Mouse (Mus musculus) limb, embryonic 15.5 days (tissue): ENCODE data around the gene Kidins220. TPM values are rescaled to one million over a fixed set of nuclear protein-coding genes. Genes with fewer than 3 reads are reported as not detected.

Source experiments
- ATAC-seq: fragments of 200-750 bp; cut with Nextera tagmentation; 2 replicates; pipeline ENCODE4 v1.8.0; 2017; ENCODE audit warnings: low read depth, moderate TSS enrichment; ENCODE audit not compliant: insufficient number of reproducible peaks, low FRiP score, low TSS enrichment
- H3K27ac ChIP-seq: fragments of 300-500 bp; sonication (generic); 2 replicates; pipeline ENCODE4 v1.5.1; 2015; ENCODE audit warnings: moderate library complexity, mild to moderate bottlenecking, inconsistent platforms
- H3K27me3 ChIP-seq: fragments of 300-500 bp; sonication (generic); 2 replicates; pipeline ENCODE4 v1.6.1; 2015; ENCODE audit warnings: inconsistent platforms
- H3K36me3 ChIP-seq: fragments of 300-500 bp; sonication (generic); 2 replicates; pipeline ENCODE4 v1.6.1; 2015; ENCODE audit warnings: inconsistent platforms
- H3K4me1 ChIP-seq: fragments of 300-500 bp; sonication (generic); 2 replicates; pipeline ENCODE4 v1.6.1; 2015; ENCODE audit warnings: inconsistent platforms
- H3K4me2 ChIP-seq: fragments of 300-500 bp; sonication (generic); 2 replicates; pipeline ENCODE4 v1.6.1; 2015; ENCODE audit warnings: mild to moderate bottlenecking, inconsistent platforms
- H3K4me3 ChIP-seq: fragments of 300-500 bp; sonication (generic); 2 replicates; pipeline ENCODE4 v1.5.1; 2015; ENCODE audit warnings: mild to moderate bottlenecking, inconsistent platforms
- H3K9ac ChIP-seq: fragments of 300-500 bp; sonication (generic); 2 replicates; pipeline ENCODE4 v1.6.1; 2015; ENCODE audit warnings: inconsistent platforms
- H3K9me3 ChIP-seq: fragments of 300-500 bp; sonication (generic); 2 replicates; pipeline ENCODE4 v1.6.1; 2016; ENCODE audit warnings: inconsistent platforms
- WGBS: fragments of 180-500 bp; shearing (Covaris S2); methylation state at CpG from one replicate; pipeline ENCODE4 v1.1.7; 2015; 5-methylcytosine and 5-hydroxymethylcytosine counted together
- polyA plus RNA-seq: library from polyadenylated mRNA; unstranded; fragments of >200 nt; fragmentation: Nextera tagmentation; extraction: Ambion mirVana; gene quantifications from 2 replicates; pipeline ENCODE4 v1.2.1, GENCODE M21; 2015

The Kidins220 gene
- polyA plus RNA-seq, 1 experiment from 2014 or later, result 24.4 TPM

GRCm38 (mm10) chr12:24943427-24943826 is 31.3 kb upstream of the Kidins220 start:
- ATAC-seq, result no peak
- H3K36me3 ChIP-seq, result peaks cover 48% of the 10 kb centered on the region
- WGBS, result 75% methylated on average over 4 of the region's 4 CpGs
- H3K4me2 ChIP-seq, result no peak overlapping the region
- H3K4me1 ChIP-seq, result no peaks in the 10 kb centered on the region
- H3K27me3 ChIP-seq, result no peaks in the 10 kb centered on the region
- H3K9me3 ChIP-seq, result no peaks in the 10 kb centered on the region
- H3K27ac ChIP-seq, result no peak overlapping the region
- no peak overlapping the region for H3K9ac ChIP-seq
- no peak overlapping the region for H3K4me3 ChIP-seq

- Histone ChIP-seq H3K4me1 (no peaks in the 10 kb centered on the region), H3K9me3 (no peaks in the 10 kb centered on the region), H3K27ac (no peak overlapping the region), H3K4me3 (no peak overlapping the region), H3K9ac (no peak overlapping the region), H3K27me3 (no peaks in the 10 kb centered on the region), H3K36me3 (peaks cover 42% of the 10 kb centered on the region), H3K4me2 (no peak overlapping the region)
- ATAC-seq, result no peak
- 90% methylated on average over 7 of the region's 7 CpGs for WGBS
These were observed 30.1 kb upstream of the Kidins220 start for GRCm38 (mm10) chr12:24944597-24944996.

DNA sequence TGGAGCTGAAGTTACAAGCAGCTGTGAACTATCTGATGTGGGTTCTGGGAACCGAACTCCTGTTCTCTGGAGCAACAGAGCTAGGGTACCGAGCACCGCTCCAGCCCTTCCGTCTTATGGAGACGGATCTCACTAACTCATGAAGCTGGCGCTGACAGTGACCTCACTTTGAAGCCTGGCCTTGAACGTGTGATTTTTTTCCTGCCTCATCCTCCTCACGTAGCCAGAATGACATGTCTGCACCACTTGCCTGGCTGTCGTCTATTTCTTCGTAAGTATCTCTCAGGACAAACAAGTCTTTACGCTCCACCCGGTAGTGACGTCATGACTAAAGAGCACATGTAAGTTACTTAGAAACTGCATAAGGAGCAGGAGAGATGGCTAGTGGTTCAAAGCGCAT is 27.7 kb upstream of the Kidins220 start:
- 89% methylated on average over 14 of the region's 14 CpGs for WGBS

GRCm38 (mm10) chr12:24948344-24948743 is 26.4 kb upstream of the Kidins220 start:
- Histone ChIP-seq H3K9ac (no peak overlapping the region), H3K4me2 (no peak overlapping the region), H3K27me3 (no peaks in the 10 kb centered on the region), H3K4me3 (no peak overlapping the region), H3K27ac (no peak overlapping the region), H3K4me1 (peaks cover 6% of the 10 kb centered on the region), H3K36me3 (peaks cover 35% of the 10 kb centered on the region), H3K9me3 (no peaks in the 10 kb centered on the region)
- 51% methylated on average over 3 of the region's 3 CpGs for WGBS
- ATAC-seq, result no peak

More for the DNA sequence above, 27.7 kb upstream of the Kidins220 start:
- Histone ChIP-seq H3K36me3 (peaks cover 37% of the 10 kb centered on the region), H3K27ac (no peak overlapping the region), H3K9me3 (no peaks in the 10 kb centered on the region), H3K4me1 (peaks cover 2% of the 10 kb centered on the region; the same call in 1 of the 2 replicates), H3K4me3 (no peak overlapping the region), H3K27me3 (no peaks in the 10 kb centered on the region), H3K9ac (no peak overlapping the region), H3K4me2 (no peak overlapping the region)
- ATAC-seq, result no peak

DNA sequence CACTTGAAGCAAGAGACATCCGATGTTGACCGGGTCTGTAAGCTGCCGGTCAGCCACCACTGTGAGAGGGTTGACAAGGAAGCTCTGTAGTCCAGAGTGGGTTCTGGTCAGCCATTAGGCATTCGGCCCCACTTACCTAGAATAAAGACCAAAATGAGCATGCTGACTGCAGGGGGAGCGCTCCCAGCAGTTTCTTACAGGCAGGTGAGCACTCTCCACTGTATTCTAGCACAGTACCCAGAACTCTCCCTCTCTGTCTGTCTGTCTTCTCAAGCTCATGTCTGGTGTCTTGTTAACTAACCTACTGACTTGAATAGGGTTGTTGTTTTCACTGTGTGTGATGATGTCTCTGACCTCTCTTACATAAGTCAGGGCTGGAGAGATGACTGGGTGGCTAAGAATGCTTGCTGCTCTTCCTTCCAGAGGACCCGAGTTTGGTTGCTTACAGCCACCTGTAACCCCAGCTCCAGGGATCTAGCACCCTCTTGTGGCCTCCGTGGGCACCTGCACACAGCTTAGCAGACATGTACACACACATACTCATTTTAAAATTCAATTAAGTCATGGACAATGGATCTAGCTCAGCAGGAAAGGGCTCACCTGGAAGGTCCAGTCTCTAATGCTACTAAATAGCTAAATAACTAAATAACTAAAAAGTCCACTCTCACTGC is 24.2 kb upstream of the Kidins220 start:
- Histone ChIP-seq H3K27me3 (no peaks in the 10 kb centered on the region), H3K4me1 (peaks cover 6% of the 10 kb centered on the region), H3K4me2 (no peak overlapping the region), H3K36me3 (peaks cover 50% of the 10 kb centered on the region), H3K9ac (no peak overlapping the region), H3K4me3 (no peak overlapping the region), H3K9me3 (no peaks in the 10 kb centered on the region), H3K27ac (no peak overlapping the region)
- ATAC-seq, result no peak
- 71% methylated on average over 7 of the region's 7 CpGs for WGBS

GRCm38 (mm10) chr12:24952147-24952546 is 22.6 kb upstream of the Kidins220 start:
- no peaks in the 10 kb centered on the region for H3K9me3 ChIP-seq
- peak; percentile 23; the same call in 1 of the 2 replicates for ATAC-seq
- H3K4me3 ChIP-seq, result no peak overlapping the region
- peaks cover 41% of the 10 kb centered on the region for H3K36me3 ChIP-seq
- no peak overlapping the region for H3K9ac ChIP-seq
- H3K4me2 ChIP-seq, result no peak overlapping the region
- no peak overlapping the region for H3K27ac ChIP-seq
- H3K27me3 ChIP-seq, result no peaks in the 10 kb centered on the region
- peaks cover 6% of the 10 kb centered on the region for H3K4me1 ChIP-seq
- WGBS, result 39% methylated on average over 6 of the region's 6 CpGs

- 78% methylated on average over 9 of the region's 9 CpGs for WGBS
- peaks cover 6% of the 10 kb centered on the region for H3K4me1 ChIP-seq
- no peaks in the 10 kb centered on the region for H3K9me3 ChIP-seq
- H3K4me3 ChIP-seq, result no peak overlapping the region
- ATAC-seq, result no peak
- H3K36me3 ChIP-seq, result peaks cover 45% of the 10 kb centered on the region
- H3K4me2 ChIP-seq, result no peak overlapping the region
- no peak overlapping the region for H3K27ac ChIP-seq
- H3K9ac ChIP-seq, result no peak overlapping the region
- no peaks in the 10 kb centered on the region for H3K27me3 ChIP-seq
These were observed 19.6 kb upstream of the Kidins220 start for GRCm38 (mm10) chr12:24955137-24955536.

DNA sequence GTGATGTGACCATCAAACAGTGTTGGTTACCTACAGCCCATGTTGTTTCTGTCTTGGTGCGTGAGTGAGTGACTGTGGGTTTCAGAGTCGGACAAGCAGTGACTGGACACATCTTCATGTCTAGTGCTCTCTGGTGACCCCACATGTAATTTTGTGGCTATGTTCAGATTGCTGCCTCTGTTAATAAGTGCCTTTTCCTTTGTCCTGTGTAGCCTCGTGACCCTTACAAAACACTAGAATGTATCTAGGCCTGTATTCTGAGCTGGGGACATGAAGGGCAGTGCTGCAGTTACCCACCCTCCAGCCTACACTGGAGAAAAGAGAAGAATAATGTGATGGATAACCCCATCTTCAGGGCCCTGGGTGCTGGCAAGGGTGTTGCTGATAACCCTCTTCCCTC is 16.2 kb upstream of the Kidins220 start:
- Histone ChIP-seq H3K4me1 (0 out of 2 replicates have a peak, but pooled peaks cover 4% of the 10 kb centered on the region), H3K9ac (no peak overlapping the region), H3K27me3 (no peaks in the 10 kb centered on the region), H3K4me2 (no peak overlapping the region), H3K36me3 (peaks cover 23% of the 10 kb centered on the region), H3K4me3 (no peak overlapping the region), H3K9me3 (no peaks in the 10 kb centered on the region), H3K27ac (no peak overlapping the region)
- ATAC-seq, result no peak
- 91% methylated on average over 3 of the region's 3 CpGs for WGBS

DNA sequence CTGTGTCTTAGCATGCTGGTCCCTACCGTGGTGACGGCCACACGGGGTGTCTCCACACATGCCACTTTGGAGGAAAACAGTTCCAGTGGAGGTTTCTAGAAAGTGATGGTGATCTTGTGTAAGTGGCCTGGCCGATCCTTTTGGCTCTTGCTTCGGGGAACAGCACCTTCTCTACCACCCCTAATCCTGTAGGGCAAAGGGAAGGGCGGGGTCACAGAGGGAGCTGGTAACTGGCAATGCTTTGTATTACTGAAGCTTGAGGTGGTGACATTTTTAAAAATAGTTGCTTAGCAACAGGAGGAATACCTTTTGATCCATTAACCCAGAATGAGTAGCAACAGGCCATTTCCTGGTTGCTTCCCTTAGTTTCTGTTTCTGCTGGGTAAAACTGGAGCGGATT is 12.9 kb upstream of the Kidins220 start:
- no peak overlapping the region for H3K9ac ChIP-seq
- no peak overlapping the region for H3K27ac ChIP-seq
- peaks cover 6% of the 10 kb centered on the region; the same call in 1 of the 2 replicates for H3K36me3 ChIP-seq
- WGBS, result 72% methylated on average over 7 of the region's 7 CpGs
- H3K27me3 ChIP-seq, result no peaks in the 10 kb centered on the region
- no peak overlapping the region for H3K4me2 ChIP-seq
- H3K9me3 ChIP-seq, result no peaks in the 10 kb centered on the region
- no peak overlapping the region for H3K4me3 ChIP-seq
- 0 out of 2 replicates have a peak, but pooled peaks cover 4% of the 10 kb centered on the region for H3K4me1 ChIP-seq
- no peak for ATAC-seq

DNA sequence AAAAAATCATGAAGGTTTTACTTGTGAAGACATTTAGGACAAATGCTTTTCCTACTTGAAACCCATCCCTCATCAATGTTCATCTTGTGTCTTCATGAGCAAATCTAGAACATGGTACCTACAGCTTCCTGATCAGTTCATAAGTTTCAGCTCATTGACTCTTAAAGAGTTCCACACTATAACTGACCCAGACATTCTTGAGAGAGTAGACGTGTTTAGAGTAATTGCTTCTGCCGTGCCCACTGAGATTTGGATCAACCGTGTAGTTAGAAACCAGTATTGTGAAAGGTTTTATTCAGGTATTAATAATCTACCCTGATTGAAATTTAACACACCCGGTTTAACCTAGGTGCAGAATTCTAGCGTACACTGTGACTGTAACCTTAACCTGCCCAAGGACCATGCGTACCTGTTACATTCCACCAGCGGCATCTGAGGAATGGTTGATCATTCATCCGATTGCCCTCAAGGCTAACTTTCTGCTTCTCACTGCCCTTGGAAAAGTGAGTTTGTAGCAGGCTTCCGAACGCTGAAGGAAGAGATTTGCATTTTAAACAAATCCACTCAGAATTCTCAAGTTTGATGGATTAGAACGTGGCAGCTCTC is 12.3 kb upstream of the Kidins220 start:
- Histone ChIP-seq H3K9me3 (no peaks in the 10 kb centered on the region), H3K36me3 (peaks cover 6% of the 10 kb centered on the region; the same call in 1 of the 2 replicates), H3K4me2 (no peak overlapping the region), H3K4me1 (0 out of 2 replicates have a peak, but pooled peaks cover 4% of the 10 kb centered on the region), H3K27me3 (no peaks in the 10 kb centered on the region), H3K27ac (no peak overlapping the region), H3K4me3 (no peak overlapping the region), H3K9ac (no peak overlapping the region)
- no peak for ATAC-seq
- WGBS, result 62% methylated on average over 11 of the region's 11 CpGs

DNA sequence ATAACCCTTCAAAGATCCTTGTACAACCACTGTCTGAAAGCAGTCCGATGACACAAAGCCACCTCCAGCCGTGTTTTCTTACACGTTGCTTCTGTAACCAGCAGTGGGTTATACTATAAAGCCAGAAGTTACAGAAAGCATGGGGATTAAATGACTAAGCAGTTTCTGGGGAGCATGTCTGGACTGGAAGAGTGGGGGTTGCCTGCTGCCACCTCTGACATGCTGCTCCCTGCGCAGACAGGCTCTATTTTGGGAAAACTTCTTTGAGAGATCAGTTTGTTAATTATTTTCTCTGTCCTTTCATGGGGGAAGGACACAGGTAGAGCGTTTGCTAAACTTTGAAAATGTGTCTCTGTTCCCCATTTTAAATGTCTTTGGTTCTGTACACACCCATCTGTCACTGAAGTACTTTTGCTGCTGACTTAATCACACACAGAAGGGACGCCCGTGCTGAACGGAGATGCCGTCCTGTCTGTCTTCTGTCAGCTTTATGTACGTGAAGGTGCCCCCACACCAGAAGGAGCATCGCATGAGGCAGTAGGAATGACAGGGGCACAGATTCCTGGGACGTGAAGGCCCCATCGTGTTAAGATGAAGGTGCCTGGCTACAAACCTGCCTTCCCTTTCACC is 11.2 kb upstream of the Kidins220 start:
- no peak overlapping the region; the same call in 1 of the 2 replicates for H3K4me2 ChIP-seq

DNA sequence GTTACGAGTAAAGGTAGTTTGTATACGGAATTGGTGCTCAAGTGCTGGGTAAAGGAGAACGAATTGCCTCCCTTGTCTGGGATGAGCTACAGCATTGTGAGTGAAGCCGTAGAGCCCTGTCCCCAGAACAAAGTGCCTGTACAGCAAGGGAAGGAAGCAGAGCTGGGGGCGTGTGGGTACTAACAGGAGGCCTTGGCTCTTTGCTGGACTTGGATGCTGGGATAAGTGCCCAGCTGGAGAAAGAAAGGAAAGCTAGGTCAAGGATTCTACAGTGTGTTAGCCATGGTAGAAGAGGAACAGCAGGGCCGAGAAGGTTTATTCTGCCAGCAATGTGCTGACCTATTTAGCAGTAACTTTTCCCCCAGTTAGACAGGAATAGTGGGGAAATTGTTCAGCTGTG is 9.3 kb upstream of the Kidins220 start:
- H3K4me1 ChIP-seq, result 0 out of 2 replicates have a peak, but pooled peaks cover 2% of the 10 kb centered on the region
- WGBS, result 78% methylated on average over 6 of the region's 6 CpGs

More for the DNA sequence above, 11.2 kb upstream of the Kidins220 start:
- no peak for ATAC-seq
- Histone ChIP-seq H3K4me3 (no peak overlapping the region), H3K4me1 (0 out of 2 replicates have a peak, but pooled peaks cover 4% of the 10 kb centered on the region), H3K36me3 (peaks cover 6% of the 10 kb centered on the region; the same call in 1 of the 2 replicates), H3K9ac (no peak overlapping the region), H3K27me3 (no peaks in the 10 kb centered on the region), H3K27ac (peak overlapping the region; percentile 54), H3K9me3 (no peaks in the 10 kb centered on the region)
- 37% methylated on average over 13 of the region's 13 CpGs for WGBS

More for the DNA sequence above, 9.3 kb upstream of the Kidins220 start:
- Histone ChIP-seq H3K4me2 (no peak overlapping the region), H3K36me3 (no peaks in the 10 kb centered on the region; the same call in 1 of the 2 replicates), H3K4me3 (no peak overlapping the region), H3K9me3 (no peaks in the 10 kb centered on the region), H3K27me3 (no peaks in the 10 kb centered on the region), H3K9ac (no peak overlapping the region), H3K27ac (no peak overlapping the region)
- ATAC-seq, result no peak
